Mouse (Mus musculus) frontal cortex, adult 2 months (tissue): ENCODE results near the gene Galnt9. TPM values are rescaled to one million over a fixed set of nuclear protein-coding genes. Genes with fewer than 3 reads are reported as not detected.

ENCODE experiments used
- DNase-seq, 2 experiments: peaks; one replicate each; pipeline ENCODE4 v3.0.0; 2022; ENCODE audit warnings: low spot score in 1 of 2; ENCODE audit errors: extremely low spot score in 1 of 2
- polyA plus RNA-seq: library from polyadenylated mRNA; depleted of rRNA; stranded (reverse); fragments of >200 nt; gene quantifications from 2 replicates; pipeline ENCODE4 v1.2.3, GENCODE M21; 2012

The Galnt9 gene
- polyA plus RNA-seq, 1 experiment: 43.8 TPM

DNA sequence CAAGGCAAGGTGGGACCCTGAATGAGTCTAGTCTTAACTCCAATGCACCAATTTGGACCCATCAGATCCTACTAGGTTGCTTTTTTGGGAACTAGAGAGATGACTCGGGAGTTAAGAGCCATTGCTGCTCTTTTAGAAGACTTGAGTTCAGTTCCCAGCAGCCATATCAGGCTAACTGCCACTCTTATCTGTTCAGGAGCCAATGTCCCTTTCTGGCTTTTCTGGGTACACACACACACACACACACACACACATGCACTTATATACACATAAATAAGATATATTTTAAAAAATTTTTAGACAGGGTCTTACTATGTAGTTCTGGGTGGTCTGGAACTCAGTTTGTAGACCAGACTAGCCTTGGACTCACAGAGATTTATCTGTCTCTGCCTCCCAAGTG lies 9.8 kb upstream of the Galnt9 start:
- no peak for DNase-seq

DNA sequence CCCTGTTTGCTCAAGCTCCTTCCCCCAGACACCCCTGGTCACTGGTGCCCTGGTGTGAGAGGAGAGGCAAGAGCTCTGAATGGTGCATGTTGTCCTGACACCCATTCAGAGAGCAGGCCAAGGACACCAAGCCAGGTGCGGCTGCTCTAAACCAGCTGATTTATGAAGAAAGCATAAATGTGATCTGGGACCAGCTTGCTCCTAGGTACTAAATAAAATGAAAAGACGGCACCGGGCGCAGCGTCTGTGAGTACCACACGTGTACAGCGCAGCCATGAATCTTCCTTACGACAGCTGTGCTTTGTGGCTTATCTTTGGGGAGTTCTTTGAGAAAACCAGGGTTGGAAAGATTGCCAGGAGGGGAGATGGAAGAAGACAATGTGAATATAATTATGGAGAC lies 8.2 kb upstream of the Galnt9 start:
- no peak for DNase-seq

DNA sequence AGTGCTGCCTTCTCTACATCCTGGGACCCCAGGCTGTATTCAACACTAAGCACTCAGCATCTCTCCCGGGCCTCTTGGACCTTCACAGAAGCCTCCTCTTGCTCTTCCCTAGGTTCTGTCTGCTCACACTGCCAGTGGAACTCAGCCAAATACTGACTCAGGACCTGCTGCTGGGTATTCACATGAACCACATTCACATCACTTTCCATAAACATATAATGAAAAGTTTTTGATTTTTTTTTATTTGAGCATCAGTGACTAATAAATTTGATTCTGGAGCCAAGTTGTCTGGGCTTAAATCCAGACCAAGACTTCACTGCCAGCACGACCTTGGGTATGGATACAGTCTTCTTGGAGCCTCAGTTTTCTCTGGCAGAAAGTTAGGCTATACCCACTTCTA lies 3.2 kb upstream of the Galnt9 start:
- DNase-seq: no peak

DNA sequence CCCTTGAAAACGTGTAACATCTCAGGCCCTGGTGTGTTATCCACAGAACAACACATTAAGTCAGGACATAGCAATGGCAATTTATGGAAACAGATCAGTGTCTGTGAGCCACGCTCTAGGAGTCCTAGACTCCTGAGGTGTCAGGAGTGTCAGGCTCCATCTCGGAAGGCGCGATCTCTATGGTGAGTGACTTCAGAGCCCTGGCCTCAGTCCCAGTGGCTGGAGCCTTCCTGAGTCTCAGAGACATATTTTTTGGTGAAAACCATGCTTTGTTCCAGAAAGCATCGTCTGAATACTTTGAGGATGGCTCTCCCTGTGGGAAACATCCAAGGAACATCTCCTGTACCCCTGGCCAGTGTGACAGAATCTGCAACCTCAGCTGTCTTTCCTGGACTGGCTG lies 2.7 kb upstream of the Galnt9 start:
- DNase-seq: no peak

DNA sequence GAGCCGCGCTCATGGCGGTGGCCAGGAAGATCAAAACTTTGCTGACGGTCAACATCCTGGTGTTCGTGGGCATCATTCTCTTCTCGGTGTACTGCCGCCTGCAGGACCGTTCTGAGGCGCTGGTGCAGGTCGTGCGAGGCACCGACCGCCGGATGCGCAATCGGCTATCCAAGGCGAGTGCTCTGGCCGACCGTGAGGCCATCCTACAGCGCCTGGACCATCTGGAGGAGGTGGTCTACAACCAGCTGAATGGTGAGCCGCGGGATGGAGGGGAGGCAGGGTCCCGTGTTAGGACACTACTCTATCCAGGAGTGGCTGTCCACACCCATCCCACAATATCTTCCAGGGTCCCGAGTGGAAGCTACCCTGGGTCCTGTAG lies 525 bp downstream of the Galnt9 start:
- no peak for DNase-seq

DNA sequence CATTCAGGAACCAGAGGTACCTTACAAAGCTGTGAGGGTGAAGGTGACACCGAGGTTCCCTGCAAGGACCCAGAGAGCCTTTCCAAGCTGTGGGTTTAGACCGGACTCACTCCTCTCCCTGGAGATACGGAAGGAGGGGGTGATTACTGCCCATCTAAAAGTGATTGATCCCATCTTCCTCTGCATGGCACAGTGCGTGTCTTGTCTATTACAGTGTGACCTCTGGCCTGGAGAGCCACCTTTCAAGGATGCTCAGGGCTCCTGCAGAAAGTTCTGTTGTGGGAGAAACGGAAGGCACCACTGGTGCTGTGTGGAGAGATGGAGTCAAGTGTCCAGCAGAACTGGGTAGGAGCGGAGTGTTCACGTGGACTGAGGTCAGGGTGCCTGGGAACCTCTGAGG lies 1.2 kb downstream of the Galnt9 start:
- no peak for DNase-seq

DNA sequence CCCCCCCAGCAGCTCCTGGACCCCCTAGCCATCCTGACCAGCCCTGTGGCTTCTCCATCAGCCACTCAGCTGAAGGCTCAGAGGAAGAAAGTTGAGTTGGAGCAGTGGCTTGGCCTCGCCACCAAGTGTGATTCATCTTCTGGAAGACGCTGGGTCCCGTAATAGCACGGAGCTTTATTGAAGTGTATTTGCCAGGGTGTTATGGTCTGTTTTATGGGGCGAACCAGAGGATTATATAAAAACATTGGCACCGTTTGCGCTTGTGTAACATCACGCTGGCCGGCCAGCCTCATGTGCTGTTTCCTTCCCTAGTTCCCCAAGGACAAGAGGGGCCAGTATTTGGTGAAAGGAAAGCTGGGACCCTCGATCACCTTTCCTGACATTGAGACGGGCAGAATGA lies 2.0 kb downstream of the Galnt9 start:
- DNase-seq: peak in 1 of 2 experiments; percentile 68

DNA sequence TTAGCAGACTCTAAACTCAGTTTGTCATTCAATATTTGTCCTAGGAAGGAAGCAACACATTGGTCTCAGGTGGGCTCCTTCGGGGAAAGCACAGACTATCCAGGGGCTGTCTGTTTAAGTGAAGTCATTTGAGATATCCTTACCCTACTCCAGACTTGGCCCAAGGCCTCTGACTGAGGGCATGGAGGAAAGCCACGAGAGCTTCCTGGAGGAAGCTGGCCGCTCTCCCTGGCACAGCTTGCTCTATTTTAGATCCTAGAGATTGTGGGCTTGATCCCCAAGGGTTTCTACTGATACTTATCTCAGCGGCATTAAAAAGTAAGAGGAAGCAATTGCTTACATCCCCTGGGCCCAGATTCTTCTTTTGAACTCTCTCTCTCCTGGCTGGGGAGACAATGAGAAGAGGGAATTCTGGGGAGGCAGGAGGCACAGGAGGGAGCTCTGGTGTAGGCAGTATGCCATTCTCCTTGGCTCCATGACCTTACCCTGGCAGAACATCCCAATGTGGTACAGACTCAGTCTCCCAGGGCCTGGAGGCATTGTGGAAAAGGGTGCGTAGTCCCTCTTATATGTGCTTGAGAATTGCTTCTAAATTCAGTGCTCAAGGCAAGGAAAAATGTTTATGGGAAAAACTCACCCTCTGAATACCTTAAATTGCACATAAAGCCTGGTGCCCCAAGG lies 2.7 kb downstream of the Galnt9 start:
- DNase-seq: no peak

DNA sequence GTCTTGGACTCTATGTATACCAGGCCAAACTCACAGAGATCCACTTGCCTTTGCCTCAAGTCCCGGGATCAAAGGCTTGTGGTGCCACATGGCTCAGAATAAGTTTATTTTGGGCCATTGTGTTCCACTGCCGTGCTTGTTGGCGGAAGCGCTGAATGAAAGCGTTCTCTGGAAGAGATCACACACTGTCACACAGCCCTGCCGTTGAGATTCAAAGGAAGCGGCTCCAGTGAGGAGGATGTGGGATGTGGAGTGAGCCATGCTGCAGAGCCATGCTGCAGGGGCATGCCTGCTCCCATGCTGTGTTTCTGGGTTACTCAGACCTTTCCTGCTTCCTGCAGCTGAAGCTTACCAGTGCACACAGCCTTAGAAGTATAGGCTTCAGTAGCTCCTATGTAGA lies 4.3 kb downstream of the Galnt9 start:
- no peak for DNase-seq

DNA sequence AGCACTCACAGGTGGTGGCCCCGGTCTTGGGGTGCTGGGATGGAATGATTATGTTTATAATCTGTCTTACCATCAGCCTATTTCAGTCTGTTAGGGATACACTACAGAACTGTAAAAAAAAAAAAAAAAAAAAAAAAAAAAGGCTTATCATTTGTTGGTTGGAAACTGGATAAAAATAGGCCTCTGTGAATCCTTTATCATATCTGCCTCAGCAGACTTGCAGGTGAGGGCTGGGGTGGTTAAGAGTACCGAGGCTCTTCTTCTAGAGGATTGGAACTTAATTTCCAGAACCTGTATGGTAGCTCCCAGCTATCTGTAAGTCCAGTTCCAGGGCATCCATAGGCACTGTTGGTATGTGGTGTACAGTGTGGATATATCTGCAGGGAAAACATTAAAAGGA lies 6.0 kb downstream of the Galnt9 start:
- no peak for DNase-seq

DNA sequence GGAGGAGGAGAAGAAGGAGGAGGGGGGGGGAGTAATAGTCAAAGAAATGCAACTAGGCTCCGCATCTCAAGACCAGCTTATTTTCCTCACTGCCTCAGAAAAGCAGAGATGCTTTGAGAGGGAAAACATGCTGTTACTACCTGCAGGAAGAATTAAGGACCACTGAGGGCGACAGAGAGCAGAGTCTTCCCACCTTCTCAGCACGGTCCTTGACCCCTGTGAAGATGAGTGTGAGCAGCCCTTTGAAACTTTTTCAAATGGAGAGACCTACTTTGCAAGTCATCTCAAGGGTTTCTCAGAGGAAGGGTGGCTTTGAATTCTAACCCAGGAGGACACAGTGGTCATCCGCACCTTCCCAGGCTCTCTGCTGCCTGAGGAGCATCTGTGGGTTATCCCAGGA lies 6.7 kb downstream of the Galnt9 start:
- DNase-seq: no peak

DNA sequence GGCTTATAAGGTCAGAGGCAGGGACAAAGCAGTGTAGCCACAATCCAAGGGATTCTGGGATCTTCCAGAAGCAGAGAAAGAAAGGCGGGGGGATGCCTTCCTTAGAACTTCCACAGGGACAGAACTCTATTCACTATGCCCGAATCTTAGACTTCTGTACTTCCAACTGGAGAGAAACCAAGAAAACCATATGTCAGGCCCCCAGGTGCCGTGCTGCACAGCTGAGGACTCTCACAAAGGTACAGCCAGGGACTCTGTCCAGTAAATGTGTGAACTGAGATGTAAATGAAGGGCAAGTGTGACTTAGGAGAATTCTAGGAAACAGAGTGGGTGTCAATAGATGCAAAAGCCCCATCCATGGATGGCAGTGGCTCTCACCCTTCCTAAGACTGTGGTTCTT lies 7.8 kb downstream of the Galnt9 start:
- DNase-seq: peak in 1 of 2 experiments; percentile 15

DNA sequence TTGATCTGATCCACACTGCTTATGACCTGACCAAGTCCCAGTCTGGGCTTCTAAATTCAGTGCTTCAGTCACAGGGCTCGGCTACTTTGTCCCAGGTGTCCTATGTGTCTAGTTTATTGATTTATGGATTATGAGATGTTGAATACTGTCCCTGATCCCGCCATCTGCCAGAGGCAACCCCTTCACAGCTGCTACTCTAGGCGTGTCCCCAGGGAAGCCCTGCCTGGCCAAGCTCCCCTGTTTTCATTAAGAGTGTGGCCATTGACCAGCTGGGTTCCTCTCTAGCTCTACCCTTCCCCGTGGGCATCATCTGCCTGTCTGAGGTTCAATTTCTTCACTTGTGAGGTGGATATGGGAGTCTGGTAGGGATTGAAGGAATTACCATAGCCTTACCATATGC lies 9.2 kb downstream of the Galnt9 start:
- no peak for DNase-seq

DNA sequence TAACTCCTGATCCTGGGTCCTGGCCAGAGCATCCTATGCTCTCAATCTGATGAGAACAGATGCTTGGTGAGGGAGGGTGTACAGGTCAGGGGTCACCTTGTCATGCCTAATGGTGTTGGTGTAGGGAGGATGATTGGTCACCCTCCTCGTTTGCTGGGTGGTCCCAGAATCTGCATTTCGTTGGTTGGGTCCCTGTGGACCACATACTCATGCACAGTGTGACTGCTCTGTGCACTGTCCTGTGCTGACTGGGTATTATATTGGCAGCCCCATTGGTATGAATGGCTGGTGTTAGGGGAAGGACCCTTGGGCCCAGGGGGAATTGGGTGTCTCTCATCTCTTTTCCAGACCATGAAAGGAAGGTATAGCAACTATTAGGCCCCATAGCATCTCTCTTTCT lies 11.0 kb downstream of the Galnt9 start:
- DNase-seq: no peak

DNA sequence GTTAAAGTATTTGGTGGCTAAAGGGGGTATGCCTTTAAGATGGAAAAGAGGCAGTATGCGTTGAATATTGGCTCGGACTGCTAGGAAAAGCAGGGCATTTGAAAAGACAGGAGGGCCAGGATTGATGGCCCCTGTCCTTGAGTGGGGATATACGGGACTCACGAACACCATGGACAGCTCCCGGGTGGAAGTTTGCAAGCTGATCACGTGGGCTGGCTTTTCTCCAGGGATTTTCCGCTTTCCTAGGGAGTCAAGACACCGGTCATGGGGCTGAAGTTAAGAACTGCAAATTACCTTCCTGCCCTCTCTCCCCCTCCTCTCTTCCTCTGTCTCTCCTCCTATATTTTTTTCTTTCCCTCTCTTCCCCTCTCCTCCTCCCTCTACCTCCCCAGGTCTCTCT lies 14.2 kb downstream of the Galnt9 start:
- DNase-seq: no peak

DNA sequence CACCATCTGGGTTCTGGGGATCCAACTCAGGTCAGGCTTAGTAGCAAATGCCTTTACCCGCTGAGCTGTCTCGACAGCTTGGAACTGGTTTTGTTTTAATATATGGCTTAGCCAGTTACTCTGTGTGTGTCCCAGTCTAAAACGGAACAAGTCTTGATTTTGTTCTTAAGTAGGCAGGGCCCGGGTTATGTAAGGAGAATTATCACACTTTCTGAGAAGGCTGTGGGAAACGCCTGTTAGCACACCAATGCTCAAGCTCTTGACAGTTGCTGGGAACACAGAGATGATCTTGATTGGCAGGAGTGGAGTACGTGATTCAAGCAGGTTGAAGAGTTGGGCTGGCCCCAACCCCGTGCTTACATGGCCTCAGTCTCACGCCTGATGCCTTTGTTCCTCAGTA lies 15.5 kb downstream of the Galnt9 start:
- DNase-seq: peak in 1 of 2 experiments; percentile 59

DNA sequence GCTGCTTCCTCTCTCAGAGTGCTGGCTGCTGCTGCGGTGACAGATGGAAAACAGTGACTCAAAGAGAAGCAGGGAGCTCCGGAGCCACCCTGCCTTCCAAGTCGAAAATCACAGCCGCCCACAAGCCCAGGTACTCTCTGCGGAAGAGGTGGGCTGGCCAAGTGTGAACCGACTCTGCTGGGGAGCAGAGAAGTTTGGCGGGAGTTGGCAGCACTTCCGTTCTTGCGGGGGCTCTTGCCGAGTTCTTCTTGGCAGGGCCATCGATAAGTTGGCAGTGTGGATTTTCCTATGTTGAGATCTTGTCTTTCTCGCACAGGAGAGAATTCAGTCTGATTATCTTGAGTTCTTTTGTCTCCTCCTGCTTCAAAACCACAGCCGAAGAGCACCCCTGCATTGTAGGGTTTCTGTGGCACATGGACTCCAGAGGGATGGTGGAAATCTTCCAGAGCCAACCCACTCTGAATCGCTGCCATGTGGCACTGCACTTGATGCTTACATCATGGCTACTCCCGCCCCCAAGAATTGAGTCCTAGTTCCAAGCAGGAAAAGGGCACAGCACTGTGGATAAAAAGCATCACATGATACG lies 18.7 kb downstream of the Galnt9 start:
- peak; percentile 93 for DNase-seq

DNA sequence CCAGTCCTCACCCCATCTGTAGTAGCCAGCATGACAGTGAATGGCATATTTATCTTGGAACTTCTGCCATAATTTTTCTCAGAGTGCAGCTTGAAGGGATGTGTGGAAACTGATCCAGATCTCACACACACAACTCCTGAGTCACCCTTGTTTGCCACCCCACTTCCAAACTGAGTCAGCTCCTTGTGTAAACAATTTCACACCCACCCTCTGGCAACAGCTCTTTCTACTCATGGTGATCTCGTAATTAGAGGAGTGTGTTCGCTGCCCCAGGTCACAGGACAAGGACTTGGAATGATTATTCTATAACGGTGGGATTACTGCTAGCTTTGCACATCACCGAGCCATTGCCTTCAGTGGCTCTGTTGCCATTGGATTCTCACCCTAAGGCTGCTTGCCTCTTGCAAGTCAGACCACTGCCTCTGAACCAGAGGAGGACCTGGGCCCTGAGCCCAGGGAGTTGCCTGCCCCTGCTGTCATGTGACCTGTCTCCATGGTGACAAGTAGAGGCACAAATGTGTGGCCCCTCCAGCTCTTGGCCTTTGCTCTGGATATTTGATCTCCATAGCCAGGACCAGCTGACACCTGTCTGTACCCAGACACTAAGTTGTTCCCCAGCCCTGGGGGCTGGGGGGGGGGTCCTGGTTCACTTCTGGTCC lies 21.0 kb downstream of the Galnt9 start:
- DNase-seq: peak in 1 of 2 experiments; percentile 52

DNA sequence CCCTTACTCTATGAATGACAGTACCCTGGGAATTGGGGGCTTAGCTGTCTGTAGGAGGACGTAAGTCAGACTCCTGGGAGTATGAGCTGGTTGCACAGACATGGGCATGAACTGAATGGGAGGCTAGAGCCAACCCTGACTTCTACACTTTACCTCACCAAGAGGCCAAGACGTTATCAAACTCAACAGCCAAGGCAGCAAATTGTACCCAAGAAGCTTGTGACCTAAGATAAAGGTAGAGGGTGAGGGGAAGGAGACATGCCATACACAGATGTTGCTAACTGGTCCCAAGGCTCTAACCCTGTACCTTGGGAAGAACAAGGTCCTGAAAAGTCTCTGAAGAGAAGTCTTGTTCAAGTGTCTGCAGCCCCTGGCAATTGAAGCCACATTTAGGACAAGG lies 23.4 kb downstream of the Galnt9 start:
- DNase-seq: no peak

DNA sequence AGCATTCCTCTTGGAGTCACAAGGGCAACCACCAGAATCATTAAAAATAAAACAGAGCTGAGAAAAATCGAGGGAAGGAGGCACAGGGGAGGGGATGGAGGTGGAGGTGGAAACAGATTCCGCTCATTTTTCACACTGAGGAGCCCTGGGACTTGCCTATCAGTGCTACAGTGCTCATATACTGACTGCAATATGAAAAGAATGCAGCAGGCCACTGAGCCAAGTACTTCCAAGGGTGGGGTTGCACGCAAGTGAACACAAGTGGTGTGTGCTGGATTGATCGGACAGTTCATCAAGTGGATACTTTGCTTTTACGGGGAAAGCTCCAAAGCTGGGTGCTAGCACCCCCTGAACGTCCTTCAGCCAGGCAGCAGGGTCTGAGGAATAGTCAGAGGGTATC lies 30.7 kb downstream of the Galnt9 start:
- no peak for DNase-seq

DNA sequence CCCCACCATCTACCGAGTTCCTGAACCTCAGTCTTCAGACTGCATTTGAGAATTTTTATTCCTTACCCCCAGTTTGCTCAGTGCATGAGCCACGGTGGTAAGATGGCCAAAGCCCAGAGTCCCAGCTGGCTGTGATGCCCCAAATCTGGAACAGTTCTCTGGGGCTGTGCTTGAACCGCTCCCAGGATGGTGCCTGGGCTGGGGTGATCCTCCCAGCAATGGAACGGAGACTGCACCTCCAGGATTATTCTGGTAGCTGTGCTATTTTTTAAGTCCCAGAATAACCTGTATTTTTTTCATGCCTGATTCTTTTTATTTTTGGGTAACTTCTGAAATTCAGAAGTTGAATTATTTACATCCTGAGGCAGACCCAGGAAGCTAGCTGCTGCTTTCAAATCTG lies 35.1 kb downstream of the Galnt9 start:
- no peak for DNase-seq

DNA sequence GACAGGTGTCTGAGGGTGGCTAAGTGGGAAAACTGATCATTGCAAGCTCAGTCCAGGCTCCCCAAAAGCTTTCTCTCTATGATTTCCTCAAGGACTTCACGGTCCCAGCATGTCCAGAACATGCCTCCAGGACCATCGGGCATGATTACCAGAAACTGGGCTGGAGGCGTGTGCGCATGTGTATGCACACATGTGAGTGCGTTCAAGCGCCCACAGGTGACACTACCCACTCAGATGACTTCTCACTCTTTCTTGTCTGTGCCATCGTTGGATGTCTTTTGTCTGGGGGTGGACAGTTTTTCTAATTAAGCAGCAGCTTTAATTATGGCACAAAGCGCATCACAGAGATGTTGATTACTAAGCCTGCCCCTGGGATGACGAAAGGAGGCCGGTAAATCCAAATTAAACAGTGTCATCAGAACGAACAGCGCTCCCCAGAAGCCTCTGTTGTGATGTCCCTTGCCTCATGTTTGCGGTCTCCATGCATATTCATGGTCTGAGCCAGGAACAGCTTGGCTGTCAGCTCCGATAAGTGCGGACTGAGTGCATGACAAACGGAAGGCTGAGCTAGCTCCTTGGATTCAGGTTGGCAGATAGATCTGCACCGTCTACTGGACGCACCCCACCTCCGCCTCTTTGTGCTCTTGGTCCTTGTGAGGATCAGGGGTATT lies 36.5 kb downstream of the Galnt9 start:
- peak in 1 of 2 experiments; percentile 64 for DNase-seq
